Mouse (Mus musculus): Measurements from ENCODE around the gene Tmem80. TPM values are rescaled to one million over a fixed set of nuclear protein-coding genes. Genes with fewer than 3 reads are reported as not detected.

Gene Tmem80
- 24.6 and 25.4 TPM in 2 replicates for polyA plus RNA-seq (2011; ENCODE audit: insufficient read length, low read depth, missing spikeins)

GRCm38 (mm10) chr7:141327469-141328372 is at the start of gene Tmem80, which contains the start of gene Deaf1:
Gene Tmem80 (plus strand): TSS chr7:141327739.
Gene Deaf1 (minus strand): TSS chr7:141327690.
- Histone ChIP-seq H3K4me3 (ENCODE audit: insufficient read depth, low read length) (peak within 1 kb of the TSS; percentile 57), H3K27ac (ENCODE audit: insufficient read depth, low read length) (peak within 1 kb of the TSS; percentile 97), H3K4me1 (ENCODE audit: control insufficient read depth, insufficient read depth, low read length) (peaks cover 11% of the 10 kb centered on the region; the same call in 1 of the 2 replicates)
- TF ChIP-seq CTCF (IDR thresholded peaks at IDR 0.05; ENCODE audit: borderline replicate concordance, insufficient read depth, low read length) (no peak), POLR2A (IDR thresholded peaks at IDR 0.05; ENCODE audit: low read depth, low read length) (peak; percentile 98)

- H3K4me1 ChIP-seq (ENCODE audit: control insufficient read depth, insufficient read depth, low read length), result no peaks in the 10 kb centered on the region
- H3K27ac ChIP-seq (ENCODE audit: insufficient read depth, low read length), result no peak within 1 kb of the TSS
- 0 out of 2 replicates have a peak, but pooled peaks have one; percentile 28 for TF ChIP-seq CTCF (IDR thresholded peaks at IDR 0.05; ENCODE audit: borderline replicate concordance, insufficient read depth, low read length)
- TF ChIP-seq POLR2A (IDR thresholded peaks at IDR 0.05; ENCODE audit: low read depth, low read length), result no peak
- no peak within 1 kb of the TSS for H3K4me3 ChIP-seq (ENCODE audit: insufficient read depth, low read length)
These were observed 48.6 kb upstream of the Tmem80 start, which contains the start of gene Sct for GRCm38 (mm10) chr7:141278766-141279590. Gene Sct (minus strand): TSS chr7:141279133.

- no peak overlapping the region for H3K27ac ChIP-seq (ENCODE audit: insufficient read depth, low read length)
- no peak overlapping the region for H3K4me3 ChIP-seq (ENCODE audit: insufficient read depth, low read length)
- TF ChIP-seq CTCF (IDR thresholded peaks at IDR 0.05; ENCODE audit: borderline replicate concordance, insufficient read depth, low read length) (no peak), POLR2A (IDR thresholded peaks at IDR 0.05; ENCODE audit: low read depth, low read length) (no peak)
- no peaks in the 10 kb centered on the region for H3K4me1 ChIP-seq (ENCODE audit: control insufficient read depth, insufficient read depth, low read length)
These were observed 46.1 kb upstream of the Tmem80 start for GRCm38 (mm10) chr7:141281442-141281841.

- TF ChIP-seq POLR2A (IDR thresholded peaks at IDR 0.05; ENCODE audit: low read depth, low read length), result no peak
- TF ChIP-seq CTCF (IDR thresholded peaks at IDR 0.05; ENCODE audit: borderline replicate concordance, insufficient read depth, low read length), result no peak
- no peaks in the 10 kb centered on the region for H3K4me1 ChIP-seq (ENCODE audit: control insufficient read depth, insufficient read depth, low read length)
These were observed 44.8 kb upstream of the Tmem80 start for GRCm38 (mm10) chr7:141282756-141283155.

GRCm38 (mm10) chr7:141288042-141288441 is 39.5 kb upstream of the Tmem80 start:
- no peak overlapping the region for H3K27ac ChIP-seq (ENCODE audit: insufficient read depth, low read length)
- no peak overlapping the region for H3K4me3 ChIP-seq (ENCODE audit: insufficient read depth, low read length)
- no peaks in the 10 kb centered on the region for H3K4me1 ChIP-seq (ENCODE audit: control insufficient read depth, insufficient read depth, low read length)
- TF ChIP-seq CTCF (IDR thresholded peaks at IDR 0.05; ENCODE audit: borderline replicate concordance, insufficient read depth, low read length) (no peak), POLR2A (IDR thresholded peaks at IDR 0.05; ENCODE audit: low read depth, low read length) (no peak)

More at GRCm38 (mm10) chr7:141282756-141283155, 44.8 kb upstream of the Tmem80 start:
- Histone ChIP-seq H3K4me3 (ENCODE audit: insufficient read depth, low read length) (no peak overlapping the region), H3K27ac (ENCODE audit: insufficient read depth, low read length) (no peak overlapping the region)

GRCm38 (mm10) chr7:141291921-141292582 is 35.5 kb upstream of the Tmem80 start, which contains the start of gene Drd4:
Gene Drd4 (plus strand): TSS chr7:141292006.
- Histone ChIP-seq H3K27ac (ENCODE audit: insufficient read depth, low read length) (no peak within 1 kb of the TSS), H3K4me1 (ENCODE audit: control insufficient read depth, insufficient read depth, low read length) (peaks cover 2% of the 10 kb centered on the region; the same call in 1 of the 2 replicates), H3K4me3 (ENCODE audit: insufficient read depth, low read length) (0 out of 2 replicates have a peak within 1 kb of the TSS, but pooled peaks have one; percentile 0)
- TF ChIP-seq POLR2A (IDR thresholded peaks at IDR 0.05; ENCODE audit: low read depth, low read length) (no peak), CTCF (IDR thresholded peaks at IDR 0.05; ENCODE audit: borderline replicate concordance, insufficient read depth, low read length) (no peak)

GRCm38 (mm10) chr7:141292583-141293388 is 34.8 kb upstream of the Tmem80 start:
- no peak overlapping the region for H3K27ac ChIP-seq (ENCODE audit: insufficient read depth, low read length)
- H3K4me1 ChIP-seq (ENCODE audit: control insufficient read depth, insufficient read depth, low read length), result peaks cover 2% of the 10 kb centered on the region; the same call in 1 of the 2 replicates
- no peak for TF ChIP-seq CTCF (IDR thresholded peaks at IDR 0.05; ENCODE audit: borderline replicate concordance, insufficient read depth, low read length)
- TF ChIP-seq POLR2A (IDR thresholded peaks at IDR 0.05; ENCODE audit: low read depth, low read length), result no peak
- no peak overlapping the region for H3K4me3 ChIP-seq (ENCODE audit: insufficient read depth, low read length)

GRCm38 (mm10) chr7:141293852-141294471 is 33.6 kb upstream of the Tmem80 start:
- peaks cover 2% of the 10 kb centered on the region; the same call in 1 of the 2 replicates for H3K4me1 ChIP-seq (ENCODE audit: control insufficient read depth, insufficient read depth, low read length)
- no peak overlapping the region for H3K4me3 ChIP-seq (ENCODE audit: insufficient read depth, low read length)
- no peak overlapping the region for H3K27ac ChIP-seq (ENCODE audit: insufficient read depth, low read length)
- TF ChIP-seq POLR2A (IDR thresholded peaks at IDR 0.05; ENCODE audit: low read depth, low read length), result no peak
- TF ChIP-seq CTCF (IDR thresholded peaks at IDR 0.05; ENCODE audit: borderline replicate concordance, insufficient read depth, low read length), result no peak
